Mouse (Mus musculus) frontal cortex, postnatal 25 days (tissue): ENCODE data around the gene Dph5.

Source experiments
- DNase-seq, 2 experiments: peaks; one replicate each; pipeline ENCODE4 v3.0.0; 2022; ENCODE audit warnings: low spot score in 2 of 2

The Dph5 gene

DNA sequence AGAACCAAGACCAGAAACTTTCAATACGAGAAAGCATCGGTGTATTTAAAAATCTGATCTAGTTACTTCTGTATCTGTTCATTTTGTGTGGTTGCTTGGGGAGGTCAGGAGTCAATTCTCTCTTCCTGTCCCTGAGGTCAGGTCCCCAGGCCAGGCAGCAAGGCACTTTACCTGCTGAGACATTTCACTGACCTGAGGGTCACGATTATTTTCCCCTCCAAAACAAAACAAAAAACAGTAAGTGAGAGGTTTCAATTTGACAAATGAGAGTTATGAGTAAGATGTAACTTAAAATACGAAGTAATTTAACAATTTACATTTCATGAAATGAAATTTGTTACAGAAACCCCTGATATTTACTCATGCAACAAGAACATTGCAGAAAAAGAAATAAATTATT, 64.7 kb downstream of the Dph5 start:
- no peak for DNase-seq

DNA sequence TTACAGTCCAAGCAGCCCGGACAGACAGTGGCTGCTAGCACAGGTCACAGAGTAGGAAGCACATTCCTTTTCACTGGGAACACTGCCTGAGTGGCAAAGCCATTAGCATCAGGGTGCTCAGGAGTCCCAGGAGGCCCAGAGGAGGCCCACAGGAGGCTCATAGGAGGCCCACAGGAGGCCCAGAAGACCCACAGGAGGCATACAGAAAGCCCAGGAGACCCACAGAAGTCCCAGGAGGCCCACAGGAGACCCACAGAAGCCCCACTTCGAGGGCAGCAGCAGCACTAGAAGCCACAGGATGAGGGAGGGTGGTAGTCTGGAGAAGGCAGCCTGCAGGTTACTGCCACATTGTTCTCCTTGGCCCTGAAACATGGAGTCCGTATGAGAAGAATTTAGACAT, 65.5 kb downstream of the Dph5 start:
- no peak for DNase-seq

DNA sequence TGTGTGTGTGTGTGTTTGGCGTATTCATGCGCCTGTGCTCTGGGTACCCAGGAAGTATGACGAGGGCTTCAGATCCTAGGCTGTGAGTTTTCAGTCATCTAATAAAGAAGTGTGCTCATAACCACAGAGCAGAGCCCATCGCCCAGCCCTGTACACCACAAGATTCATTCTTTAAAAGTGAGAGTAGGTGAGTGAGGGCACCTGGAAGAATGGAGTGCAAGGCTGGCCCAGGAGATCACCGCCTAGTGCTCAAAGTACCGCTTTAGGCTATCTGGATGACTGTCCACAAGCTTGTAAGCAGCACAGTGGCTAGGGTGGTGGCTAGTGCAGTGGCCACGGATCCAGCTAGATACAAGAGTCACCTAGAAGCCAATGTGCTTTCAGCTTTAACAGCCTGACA, 69.6 kb downstream of the Dph5 start:
- DNase-seq: no peak

DNA sequence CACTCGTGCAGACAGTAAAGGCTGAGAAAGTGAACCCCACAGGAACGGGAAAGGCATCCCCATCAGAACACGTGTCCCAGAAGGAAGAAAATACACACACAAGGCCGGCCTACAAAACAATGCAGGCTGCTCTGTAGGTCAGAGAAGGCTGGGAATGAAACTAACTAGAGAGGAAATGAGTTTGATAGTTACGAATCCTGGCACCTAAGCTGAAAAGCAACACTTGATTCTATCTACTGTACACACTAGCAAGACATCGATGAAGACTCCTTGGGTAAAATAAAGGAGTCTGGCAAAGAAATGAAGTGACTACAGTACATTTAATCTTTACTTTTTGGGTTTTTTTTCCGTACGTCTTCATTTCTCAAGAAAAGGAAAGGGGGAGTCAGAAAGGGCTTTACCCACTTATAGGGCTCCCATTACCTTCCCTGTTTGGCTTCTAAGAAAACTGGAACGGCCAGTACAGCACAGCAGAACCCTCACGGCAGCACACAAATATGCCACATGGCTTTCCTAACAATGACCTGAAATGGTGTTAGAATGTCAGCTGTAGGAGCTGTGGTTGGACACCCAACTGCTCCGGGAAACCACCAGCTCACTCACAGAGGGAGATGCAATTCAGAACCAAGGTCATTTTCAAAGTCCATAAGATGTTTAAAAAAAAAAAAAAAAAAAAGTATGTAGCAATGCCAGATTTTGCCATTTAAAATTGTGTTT, 73.8 kb downstream of the Dph5 start:
- DNase-seq: no peak

DNA sequence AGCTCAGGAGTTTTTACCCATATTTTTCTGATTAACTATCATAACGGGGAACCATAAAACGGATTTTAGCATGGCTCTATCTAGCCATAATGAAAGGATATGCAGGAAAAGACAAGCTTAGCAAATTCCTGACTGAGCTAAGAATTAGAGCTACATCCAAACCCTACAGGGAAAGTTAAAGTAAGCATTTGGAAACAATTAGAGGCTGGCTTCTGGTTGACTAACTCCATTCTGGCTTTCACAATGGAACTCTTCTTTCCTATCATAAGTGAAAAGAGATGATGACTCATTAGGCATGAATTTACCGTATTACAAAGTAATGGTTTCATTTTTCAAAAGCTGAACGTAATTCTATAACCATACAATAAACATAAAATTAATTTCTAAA, 74.4 kb downstream of the Dph5 start:
- DNase-seq: no peak

DNA sequence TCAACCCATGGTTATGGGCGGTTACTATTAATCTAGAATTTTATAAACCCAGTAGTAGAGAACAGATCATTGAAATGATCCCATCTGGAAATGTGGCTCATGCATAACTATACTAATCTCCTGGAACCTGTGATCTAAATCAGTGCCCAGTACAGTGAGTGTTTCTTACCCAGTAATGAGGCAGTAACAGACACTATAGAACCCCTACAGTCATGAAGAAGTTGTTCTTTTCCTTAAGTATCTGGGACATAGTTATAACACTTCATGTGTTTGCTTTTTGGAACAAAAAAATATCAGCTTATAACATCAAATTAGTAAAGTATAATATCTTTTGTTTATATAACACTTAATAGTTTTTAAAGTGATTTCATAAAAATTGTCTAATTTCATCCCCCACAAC, 76.0 kb downstream of the Dph5 start:
- no peak for DNase-seq

DNA sequence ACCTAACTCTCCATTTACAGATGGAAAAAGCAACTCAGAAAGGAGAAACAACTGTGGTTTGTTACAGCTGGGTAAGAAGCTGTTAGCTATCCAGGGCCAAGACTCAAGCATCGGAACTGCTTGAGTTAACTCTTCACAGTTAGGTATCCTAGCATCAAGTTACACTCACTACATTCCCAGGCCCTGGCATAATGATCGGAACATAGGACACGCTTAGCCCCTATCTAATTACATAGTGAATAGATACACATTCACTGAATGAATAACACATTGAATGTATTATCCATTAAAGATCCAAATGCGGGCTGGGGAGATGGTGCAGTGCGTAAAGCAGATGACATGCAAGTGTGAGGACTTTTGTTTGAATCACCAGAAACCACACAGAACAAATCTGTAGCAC, 76.4 kb downstream of the Dph5 start:
- DNase-seq: no peak

DNA sequence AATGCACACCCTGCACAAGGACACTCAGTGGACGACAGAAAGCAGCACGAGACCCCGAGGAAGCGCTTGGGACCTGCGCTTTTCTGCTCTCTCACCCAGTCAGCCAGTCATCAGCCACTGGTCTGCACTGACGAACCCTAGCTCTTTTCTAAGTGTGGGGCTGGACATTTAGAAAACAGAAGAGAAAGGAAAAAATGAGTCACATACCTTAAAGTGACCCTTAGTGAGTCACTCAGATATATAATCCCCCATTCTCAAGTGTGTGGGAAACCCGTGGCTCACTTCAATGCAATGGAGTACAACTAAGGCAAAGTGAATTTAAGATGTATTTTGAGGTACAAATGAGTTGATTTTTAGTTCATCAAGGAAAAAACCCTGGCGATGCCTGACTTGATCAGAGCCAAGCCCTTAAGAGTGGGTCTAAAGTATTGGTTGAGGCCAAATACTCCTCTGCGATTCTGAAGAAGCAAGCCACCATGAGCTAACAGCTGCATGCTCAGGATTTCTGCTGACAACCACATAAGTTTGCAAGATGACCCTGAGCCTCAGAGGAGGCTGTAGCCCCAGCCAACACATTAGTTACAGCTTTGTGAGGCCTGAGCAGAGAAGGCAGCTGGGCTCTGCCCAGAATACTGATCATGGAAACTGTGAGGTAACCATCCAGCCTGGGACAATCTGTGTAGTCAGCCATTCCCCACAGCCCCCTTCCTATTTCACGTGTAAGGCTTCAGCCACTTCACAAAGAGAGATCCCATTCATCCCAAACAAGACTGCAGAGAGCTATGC, 81.3 kb downstream of the Dph5 start:
- DNase-seq: no peak

DNA sequence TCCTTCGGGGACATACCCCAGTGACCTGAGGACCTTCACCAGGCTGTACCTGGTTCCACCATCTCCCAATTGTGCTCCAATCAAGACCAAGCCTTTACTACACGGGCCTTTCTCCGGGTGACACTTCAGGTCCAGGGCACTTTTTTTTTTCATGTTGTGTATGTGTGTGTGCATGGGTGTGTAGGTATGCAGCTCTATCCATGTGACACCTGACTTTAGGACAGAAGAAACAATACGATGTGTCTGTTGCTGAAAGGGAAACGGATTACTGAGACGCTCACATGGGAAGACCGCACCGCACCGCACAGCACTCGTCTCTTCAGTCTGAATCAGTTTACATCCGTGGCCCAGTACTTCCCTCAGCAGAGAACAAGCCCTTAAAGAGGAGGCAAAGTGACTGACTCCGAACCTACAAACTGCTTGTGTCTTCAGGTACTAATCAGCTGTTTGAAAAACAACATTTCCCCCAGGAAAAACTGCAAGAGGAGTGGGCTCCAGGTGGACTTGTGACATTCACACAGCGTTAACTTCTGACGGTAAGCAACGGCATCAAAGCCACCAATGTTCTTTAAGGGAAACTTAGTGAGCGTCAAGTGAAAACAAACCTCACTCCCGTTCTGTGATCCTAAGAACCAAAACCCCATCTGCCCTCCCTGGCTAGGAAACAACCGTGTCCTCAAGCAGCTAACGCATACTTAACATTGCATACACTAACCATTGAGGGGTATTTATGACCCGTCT, 83.6 kb downstream of the Dph5 start:
- DNase-seq: no peak

DNA sequence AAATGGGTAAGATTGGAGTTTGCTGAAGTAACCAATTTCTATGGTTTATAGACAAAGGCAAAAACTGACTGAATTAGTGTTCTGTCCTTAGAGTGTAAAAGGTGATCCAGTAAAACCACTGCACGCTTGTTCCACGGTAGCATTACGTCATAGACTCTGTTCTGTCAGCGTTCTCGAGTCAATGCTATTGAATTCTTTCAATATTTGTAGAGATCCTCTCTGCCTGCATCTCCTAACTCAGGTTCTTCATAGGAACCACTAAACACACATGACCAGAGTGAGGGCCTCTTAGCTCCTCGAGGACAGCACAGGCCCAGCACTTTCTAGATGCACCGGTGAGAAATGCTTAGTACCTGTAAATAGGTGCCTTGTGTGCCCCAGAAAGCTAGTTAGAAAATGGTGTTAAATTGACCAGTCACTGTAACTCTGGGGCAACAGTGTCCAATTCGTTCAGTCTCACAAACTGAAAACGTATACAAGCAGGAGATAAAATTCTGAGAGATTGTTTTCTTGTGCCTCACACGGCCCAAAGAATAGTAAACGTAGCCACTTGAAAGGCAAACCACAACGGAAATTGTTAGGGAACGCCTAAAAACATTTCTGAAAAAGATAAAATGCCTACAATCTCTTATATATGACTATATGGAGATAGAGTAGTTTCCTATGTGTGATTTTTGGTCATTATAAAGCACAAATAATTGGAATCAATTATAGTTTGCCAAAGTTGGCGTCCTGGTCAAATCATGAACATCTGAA, 84.4 kb downstream of the Dph5 start:
- DNase-seq: no peak

DNA sequence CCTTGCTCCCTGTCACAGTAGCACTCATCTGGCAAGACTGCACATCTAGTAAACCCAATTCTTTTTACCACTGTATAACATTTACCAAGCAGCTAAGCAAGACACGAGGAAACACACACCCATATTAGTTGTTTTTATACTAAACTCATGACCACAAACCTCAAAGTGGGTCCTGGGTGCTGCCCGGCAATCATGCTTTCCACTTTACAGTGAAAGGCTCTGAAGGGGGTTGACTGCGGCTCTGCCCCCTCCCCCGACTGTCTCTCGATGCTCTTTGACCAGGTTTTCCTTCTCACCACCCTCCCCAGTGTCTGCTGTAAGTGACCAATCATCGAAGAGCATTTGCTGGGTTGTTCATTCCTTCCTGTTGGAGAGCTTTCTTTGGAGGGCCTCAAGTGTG, 86.6 kb downstream of the Dph5 start:
- no peak for DNase-seq

DNA sequence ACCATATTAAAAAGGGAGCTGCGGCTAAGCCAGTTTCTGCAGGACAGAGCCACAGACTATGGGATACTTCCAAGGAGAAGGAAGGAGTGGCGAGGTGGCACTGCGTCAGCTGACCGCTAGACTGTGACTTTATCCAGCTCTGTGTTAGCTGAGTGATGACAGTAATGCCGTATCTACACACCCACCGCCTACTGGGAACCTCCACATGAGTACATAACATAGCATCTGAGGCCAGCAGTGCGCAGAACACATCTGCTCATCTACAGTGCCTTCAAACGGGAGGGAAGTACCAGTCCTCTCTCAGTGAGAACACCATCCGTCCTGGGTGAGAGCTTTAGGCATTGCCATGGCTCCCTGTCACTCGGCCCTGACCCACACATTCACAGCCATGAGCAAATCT, 87.4 kb downstream of the Dph5 start:
- DNase-seq: no peak

DNA sequence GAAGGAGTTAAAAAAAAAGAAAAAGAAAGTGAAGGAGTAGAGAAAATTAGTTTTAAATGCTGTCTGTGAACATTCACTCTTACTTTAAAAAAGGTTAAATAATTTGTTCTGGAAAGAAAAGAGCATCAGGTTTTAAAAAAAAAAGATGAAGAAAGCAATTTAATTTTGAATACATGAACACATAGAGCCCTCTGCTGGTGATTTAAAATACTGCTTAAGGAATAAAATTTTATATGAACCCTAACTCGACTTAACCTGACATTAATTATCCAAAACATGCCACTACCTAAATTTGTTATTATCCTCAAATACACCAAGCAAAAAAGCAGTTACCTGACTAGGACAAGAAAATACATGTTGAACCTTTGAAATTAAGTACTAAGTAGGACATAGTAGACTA, 91.4 kb downstream of the Dph5 start:
- no peak for DNase-seq

DNA sequence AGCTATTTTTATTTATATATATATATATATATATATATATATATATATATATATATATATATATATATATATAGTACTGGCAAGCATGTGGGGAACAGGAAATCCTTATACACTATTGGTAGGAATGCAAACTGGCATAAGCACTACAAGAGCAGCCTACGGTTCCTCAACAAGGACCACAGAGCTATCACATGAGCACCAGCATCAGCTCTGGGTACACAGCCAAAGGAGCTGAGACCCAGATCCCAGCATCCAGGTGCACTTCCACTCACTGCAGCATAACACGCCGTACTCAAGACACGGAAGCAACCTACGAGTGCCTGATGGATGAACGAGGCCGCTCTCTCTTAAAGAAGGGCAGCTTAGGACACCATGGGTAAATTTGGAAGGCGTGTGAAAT, 95.6 kb downstream of the Dph5 start:
- no peak for DNase-seq
